Mouse (Mus musculus) forebrain, postnatal 0 days (tissue): Measurements from ENCODE around the gene Dhrs7c. TPM values are rescaled to one million over a fixed set of nuclear protein-coding genes. Genes with fewer than 3 reads are reported as not detected.

Experiments used
- ATAC-seq: fragments of 200-750 bp; cut with Nextera tagmentation; 2 replicates; pipeline ENCODE4 v1.8.0; 2017; ENCODE audit warnings: mild to moderate bottlenecking, moderate library complexity
- DNase-seq: peaks from one replicate; pipeline ENCODE4 v3.0.0-alpha.2; 2015
- H3K27ac ChIP-seq: fragments of 300-500 bp; sonication (generic); 2 replicates; pipeline ENCODE4 v1.5.1; 2014; ENCODE audit warnings: low read depth, mild to moderate bottlenecking, antibody characterized with exemption, low read length, moderate library complexity, mixed read lengths
- H3K27me3 ChIP-seq: fragments of 300-500 bp; sonication (generic); 2 replicates; pipeline ENCODE4 v1.6.1; 2014; ENCODE audit warnings: mild to moderate bottlenecking, low read length, mixed read lengths; ENCODE audit not compliant: insufficient read depth
- H3K36me3 ChIP-seq: fragments of 300-500 bp; sonication (generic); 2 replicates; pipeline ENCODE4 v1.6.1; 2014; ENCODE audit warnings: mild to moderate bottlenecking, moderate library complexity; ENCODE audit not compliant: insufficient read depth
- H3K4me1 ChIP-seq: fragments of 300-500 bp; sonication (generic); 2 replicates; pipeline ENCODE4 v1.6.1; 2014; ENCODE audit warnings: antibody characterized with exemption; ENCODE audit not compliant: insufficient read depth
- H3K4me2 ChIP-seq: fragments of 300-500 bp; sonication (generic); 2 replicates; pipeline ENCODE4 v1.6.1; 2014; ENCODE audit warnings: low read depth, mild to moderate bottlenecking, moderate library complexity
- H3K4me3 ChIP-seq: fragments of 300-500 bp; sonication (generic); 2 replicates; pipeline ENCODE4 v1.5.1; 2014; ENCODE audit warnings: low read depth, low read length, mixed read lengths
- H3K9ac ChIP-seq: fragments of 300-500 bp; sonication (generic); 2 replicates; pipeline ENCODE4 v1.6.1; 2014; ENCODE audit warnings: mild to moderate bottlenecking
- H3K9me3 ChIP-seq: fragments of 300-500 bp; sonication (generic); 2 replicates; pipeline ENCODE4 v1.6.1; 2016; ENCODE audit warnings: low read length
- CTCF ChIP-seq: sonication (generic); IDR thresholded peaks from 2 replicates; pipeline ENCODE4 v1.5.1; 2016; ENCODE audit warnings: antibody characterized with exemption, control low read depth, low read depth
- WGBS: fragments of 180-500 bp; shearing (Covaris S2); extraction: QIAGEN DNeasy Blood & Tissue Kit; methylation state at CpG from one replicate; pipeline ENCODE4 v1.1.7; 2014; 5-methylcytosine and 5-hydroxymethylcytosine counted together
- polyA plus RNA-seq: library from polyadenylated mRNA; unstranded; fragments of >200 nt; fragmentation: Nextera tagmentation; extraction: Ambion mirVana; gene quantifications from 2 replicates; pipeline ENCODE4 v1.2.1, GENCODE M21; 2015
- total RNA-seq: library from RNA; depleted of rRNA; stranded (reverse); fragments of >200 nt; gene quantifications from 2 replicates; pipeline ENCODE4 v1.2.3, GENCODE M21; 2014

Gene Dhrs7c
- total and polyA plus RNA-seq, 2 experiments from 2014 or later: 0.13 to 4.1 TPM

DNA sequence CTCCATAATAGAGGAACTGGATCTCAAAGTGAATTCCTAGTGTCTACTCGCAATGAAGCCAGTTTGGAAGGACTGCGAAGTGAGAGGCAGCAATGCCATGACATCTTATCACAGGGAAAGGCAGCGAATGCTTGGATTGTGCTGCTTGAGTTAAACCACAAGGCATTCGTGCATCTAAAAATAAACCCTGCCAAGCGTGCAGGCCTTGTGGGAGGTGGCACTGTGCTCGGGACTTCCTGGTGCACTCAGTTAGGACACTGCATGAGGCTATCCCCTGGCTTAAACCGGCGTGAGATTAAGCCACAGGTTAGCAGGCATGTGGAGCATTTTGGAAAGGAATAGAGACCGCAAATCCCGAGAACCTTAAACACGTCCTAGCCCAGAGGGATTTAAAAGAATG lies 7.8 kb upstream of the Dhrs7c start:
- H3K9ac ChIP-seq: no peak overlapping the region
- DNase-seq (no peak), ATAC-seq (no peak)

DNA sequence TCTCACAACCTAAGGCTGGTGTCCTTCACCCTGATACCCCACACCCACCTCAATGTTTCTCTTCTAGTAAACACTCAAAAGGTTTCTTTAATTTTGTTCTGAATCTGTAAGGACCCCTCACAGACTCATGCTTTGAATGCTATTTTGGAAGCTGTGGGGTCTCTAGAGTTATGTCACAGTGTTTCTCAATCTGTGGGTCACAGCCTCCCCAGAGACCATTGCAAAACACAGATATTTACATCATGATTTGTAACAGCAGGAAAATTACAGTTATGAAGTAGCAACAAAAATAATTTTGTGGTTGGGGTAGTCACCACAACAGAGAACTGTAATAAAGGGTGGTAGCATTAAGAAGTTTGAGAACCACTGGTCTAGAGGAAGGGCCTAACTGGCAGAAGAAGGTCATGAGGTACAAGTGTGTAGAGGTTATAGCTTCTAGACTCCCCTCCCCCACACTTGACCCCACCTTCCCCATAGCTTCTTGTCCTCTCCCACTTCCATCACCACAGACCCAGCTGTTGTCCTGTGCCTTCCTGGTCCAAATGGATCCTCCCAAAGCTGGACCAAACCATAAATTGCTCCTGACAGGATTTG lies 2.2 kb downstream of the Dhrs7c start:
- DNase-seq (no peak), ATAC-seq (no peak)
- Histone ChIP-seq H3K4me1 (no peaks in the 10 kb centered on the region; the same call in 1 of the 2 replicates), H3K9me3 (no peaks in the 10 kb centered on the region), H3K27me3 (no peaks in the 10 kb centered on the region), H3K4me2 (no peak overlapping the region), H3K9ac (no peak overlapping the region), H3K4me3 (no peak overlapping the region), H3K27ac (no peak overlapping the region), H3K36me3 (no peaks in the 10 kb centered on the region)
- no peak for TF ChIP-seq CTCF

More for the DNA sequence above, 7.8 kb upstream of the Dhrs7c start:
- H3K4me1 ChIP-seq: no peaks in the 10 kb centered on the region
- H3K27me3 ChIP-seq: no peaks in the 10 kb centered on the region
- H3K9me3 ChIP-seq: no peaks in the 10 kb centered on the region
- WGBS: 79% methylated on average over 11 of the region's 11 CpGs
- no peak overlapping the region for H3K27ac ChIP-seq
- no peak overlapping the region for H3K4me3 ChIP-seq
- H3K36me3 ChIP-seq: no peaks in the 10 kb centered on the region
- H3K4me2 ChIP-seq: no peak overlapping the region
- TF ChIP-seq CTCF: no peak

DNA sequence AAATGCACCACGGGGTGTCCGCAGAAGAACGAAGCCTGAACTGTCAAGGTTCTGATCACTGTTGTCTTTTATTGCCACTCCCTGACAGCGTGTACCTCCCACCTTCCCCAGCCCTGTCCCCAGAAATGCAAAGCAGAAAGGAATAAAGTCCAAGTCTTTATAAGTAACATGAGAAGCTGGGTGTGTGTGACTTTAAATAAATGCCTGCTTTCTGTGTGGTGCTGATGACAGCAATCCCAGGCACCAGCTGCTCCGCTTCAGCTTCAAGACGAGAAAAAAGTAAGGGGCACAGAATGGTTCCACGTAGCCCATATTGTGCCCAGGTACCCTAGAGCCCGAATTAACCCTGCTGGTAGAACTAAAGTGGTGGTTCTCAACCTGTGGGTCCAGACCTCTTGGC lies 3.2 kb downstream of the Dhrs7c start:
- H3K9ac ChIP-seq: no peak overlapping the region
- H3K4me1 ChIP-seq: no peaks in the 10 kb centered on the region; the same call in 1 of the 2 replicates
- no peak overlapping the region for H3K4me2 ChIP-seq
- H3K9me3 ChIP-seq: no peaks in the 10 kb centered on the region
- WGBS: 66% methylated on average over 8 of the region's 8 CpGs
- H3K27me3 ChIP-seq: no peaks in the 10 kb centered on the region
- no peak for TF ChIP-seq CTCF
- peak; percentile 39 for DNase-seq
- H3K27ac ChIP-seq: no peak overlapping the region
- H3K4me3 ChIP-seq: no peak overlapping the region
- H3K36me3 ChIP-seq: no peaks in the 10 kb centered on the region
- no peak for ATAC-seq

DNA sequence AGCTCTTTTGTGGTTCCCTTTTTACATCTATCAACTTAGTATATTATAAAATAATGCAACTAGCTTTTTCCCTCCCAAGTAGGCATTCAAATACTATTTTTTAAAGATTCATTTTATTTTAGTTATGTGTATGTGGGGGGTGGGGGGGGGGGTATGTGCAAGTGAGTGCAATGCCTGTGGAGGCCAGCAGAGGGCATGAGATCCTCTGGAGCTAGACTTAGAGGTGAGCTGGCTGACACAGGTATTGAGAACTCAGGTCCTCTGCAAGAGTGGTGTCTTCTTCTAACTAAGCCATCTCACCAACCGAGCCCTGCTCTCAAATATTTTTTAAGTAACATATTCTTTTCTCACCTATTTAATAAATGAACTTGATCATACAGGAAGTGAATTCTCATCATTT lies 7.6 kb downstream of the Dhrs7c start:
- no peaks in the 10 kb centered on the region for H3K27me3 ChIP-seq
- H3K4me3 ChIP-seq: no peak overlapping the region
- TF ChIP-seq CTCF: no peak; the same call in 1 of the 2 replicates
- H3K4me2 ChIP-seq: no peak overlapping the region
- no peaks in the 10 kb centered on the region; the same call in 1 of the 2 replicates for H3K4me1 ChIP-seq
- H3K27ac ChIP-seq: no peak overlapping the region
- WGBS: 92% methylated on average over 1 of the region's 1 CpGs
- no peaks in the 10 kb centered on the region for H3K36me3 ChIP-seq
- no peaks in the 10 kb centered on the region for H3K9me3 ChIP-seq
- no peak for DNase-seq
- no peak overlapping the region for H3K9ac ChIP-seq
- ATAC-seq: no peak

DNA sequence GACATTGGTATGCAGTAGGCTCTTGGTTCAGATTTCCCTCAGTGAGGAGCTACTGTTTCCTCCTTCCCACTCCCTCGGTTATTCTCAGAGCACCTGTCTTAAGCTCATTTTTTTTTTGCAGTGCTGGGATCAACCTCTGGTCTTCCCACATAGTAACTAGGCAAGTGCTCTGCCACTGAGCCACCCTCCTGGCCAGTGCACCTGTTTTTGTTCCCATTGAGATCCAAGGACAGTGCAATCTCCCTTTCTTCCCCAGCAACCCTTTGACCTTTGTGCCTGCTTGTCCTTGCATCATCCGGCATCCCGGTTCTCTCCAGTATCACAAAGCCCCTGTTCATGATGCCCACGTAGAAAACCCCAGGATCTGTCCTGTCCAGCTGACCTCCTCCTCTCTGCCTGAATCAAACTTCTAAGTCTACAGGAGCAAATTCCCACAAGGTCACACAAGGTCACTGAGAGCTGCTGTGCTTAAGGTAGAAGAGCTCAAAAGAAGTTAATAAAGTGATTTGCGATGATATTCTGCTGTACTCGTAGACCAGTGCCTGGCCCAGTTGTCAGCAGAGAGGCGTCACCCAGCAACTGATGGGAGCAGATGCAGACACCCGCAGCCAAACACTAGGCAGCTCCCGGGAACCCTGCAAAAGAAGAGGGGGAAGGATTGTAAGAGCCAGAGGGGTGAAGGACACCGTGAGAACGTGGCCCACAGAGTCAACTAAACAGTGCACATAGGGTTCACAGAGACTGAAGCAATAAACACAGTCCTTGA lies 9.0 kb downstream of the Dhrs7c start:
- no peaks in the 10 kb centered on the region for H3K4me1 ChIP-seq
- H3K36me3 ChIP-seq: no peaks in the 10 kb centered on the region
- no peak overlapping the region for H3K4me3 ChIP-seq
- no peaks in the 10 kb centered on the region for H3K27me3 ChIP-seq
- no peak for DNase-seq
- no peak overlapping the region for H3K4me2 ChIP-seq
- no peaks in the 10 kb centered on the region for H3K9me3 ChIP-seq
- H3K9ac ChIP-seq: no peak overlapping the region
- no peak overlapping the region for H3K27ac ChIP-seq
- no peak for TF ChIP-seq CTCF
- 85% methylated on average over 11 of the region's 11 CpGs for WGBS
- no peak for ATAC-seq

DNA sequence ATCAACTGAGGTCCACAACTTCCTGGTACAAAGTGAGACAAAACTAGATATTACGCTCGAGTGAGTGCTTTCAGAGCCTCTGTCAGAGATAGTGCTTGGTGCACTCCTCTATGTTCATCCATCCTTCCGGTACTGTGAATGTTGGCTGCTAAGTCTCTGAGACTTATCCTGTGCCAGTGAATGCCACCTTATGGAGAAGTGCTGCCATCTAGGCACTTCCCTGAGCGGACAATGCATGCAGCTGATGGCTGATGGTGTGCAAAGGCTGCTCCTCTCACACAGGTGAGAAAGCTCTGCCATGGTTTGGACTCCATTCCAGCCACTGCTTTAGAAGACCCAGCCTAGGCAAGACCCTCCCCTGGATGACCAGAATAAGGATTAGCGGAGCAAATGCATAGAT lies 10.1 kb downstream of the Dhrs7c start:
- ATAC-seq: no peak

DNA sequence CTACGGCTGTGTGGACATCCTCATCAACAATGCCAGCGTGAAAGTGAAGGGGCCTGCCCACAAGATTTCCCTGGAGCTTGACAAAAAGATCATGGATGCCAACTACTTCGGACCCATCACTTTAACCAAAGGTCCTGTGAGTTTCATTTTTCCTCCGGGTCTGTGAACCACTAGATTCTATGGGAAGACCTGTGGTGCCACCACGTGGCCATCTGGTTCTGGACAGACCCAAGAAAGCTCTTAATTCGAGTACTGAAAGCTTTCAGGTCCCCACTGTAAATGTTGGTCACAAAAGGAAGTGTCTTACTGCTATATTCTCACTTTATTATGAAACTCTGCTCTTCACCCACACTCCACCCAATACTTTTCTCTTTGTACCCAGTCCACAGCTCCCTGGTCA lies 13.5 kb downstream of the Dhrs7c start:
- Histone ChIP-seq H3K27ac (no peak overlapping the region), H3K9me3 (no peaks in the 10 kb centered on the region), H3K36me3 (no peaks in the 10 kb centered on the region), H3K4me1 (no peaks in the 10 kb centered on the region), H3K4me3 (no peak overlapping the region), H3K9ac (no peak overlapping the region), H3K4me2 (no peak overlapping the region), H3K27me3 (no peaks in the 10 kb centered on the region)
- ATAC-seq: no peak
- DNase-seq: no peak
- WGBS: 85% methylated on average over 6 of the region's 6 CpGs
- no peak for TF ChIP-seq CTCF

More for the DNA sequence above, 10.1 kb downstream of the Dhrs7c start:
- 75% methylated on average over 5 of the region's 5 CpGs for WGBS
- no peaks in the 10 kb centered on the region for H3K9me3 ChIP-seq
- no peak overlapping the region for H3K9ac ChIP-seq
- TF ChIP-seq CTCF: peak; percentile 30
- no peak overlapping the region for H3K4me2 ChIP-seq
- H3K36me3 ChIP-seq: no peaks in the 10 kb centered on the region
- H3K4me1 ChIP-seq: no peaks in the 10 kb centered on the region
- H3K4me3 ChIP-seq: no peak overlapping the region
- H3K27me3 ChIP-seq: no peaks in the 10 kb centered on the region
- no peak overlapping the region for H3K27ac ChIP-seq
- no peak for DNase-seq
